Mouse (Mus musculus) neural tube, embryonic 15.5 days (tissue): ENCODE measurements around the gene Tnfrsf26. TPM values are rescaled to one million over a fixed set of nuclear protein-coding genes. Genes with fewer than 3 reads are reported as not detected.

Source experiments
- ATAC-seq: fragments of 200-750 bp; cut with Nextera tagmentation; 2 replicates; pipeline ENCODE4 v1.8.0; 2017; ENCODE audit warnings: mild to moderate bottlenecking, moderate TSS enrichment, moderate library complexity; ENCODE audit not compliant: low FRiP score
- H3K27ac ChIP-seq: fragments of 300-500 bp; sonication (generic); replicated peaks from 2 replicates; pipeline ENCODE4 v1.5.1; 2015; ENCODE audit warnings: mild to moderate bottlenecking, inconsistent platforms
- H3K27me3 ChIP-seq: fragments of 300-500 bp; sonication (generic); replicated peaks from 2 replicates; pipeline ENCODE4 v1.6.1; 2015; ENCODE audit warnings: inconsistent platforms
- H3K36me3 ChIP-seq: fragments of 300-500 bp; sonication (generic); 2 replicates; pipeline ENCODE4 v1.6.1; 2015; ENCODE audit warnings: inconsistent platforms
- H3K4me1 ChIP-seq: fragments of 300-500 bp; sonication (generic); 2 replicates; pipeline ENCODE4 v1.6.1; 2015; ENCODE audit warnings: inconsistent platforms
- H3K4me2 ChIP-seq: fragments of 300-500 bp; sonication (generic); 2 replicates; pipeline ENCODE4 v1.6.1; 2015; ENCODE audit warnings: inconsistent platforms, mild to moderate bottlenecking, moderate library complexity
- H3K4me3 ChIP-seq: fragments of 300-500 bp; sonication (generic); replicated peaks from 2 replicates; pipeline ENCODE4 v1.5.1; 2015; ENCODE audit warnings: mild to moderate bottlenecking, inconsistent platforms
- H3K9ac ChIP-seq: fragments of 300-500 bp; sonication (generic); replicated peaks from 2 replicates; pipeline ENCODE4 v1.6.1; 2015; ENCODE audit warnings: mild to moderate bottlenecking, inconsistent platforms
- H3K9me3 ChIP-seq: fragments of 300-500 bp; sonication (generic); replicated peaks from 2 replicates; pipeline ENCODE4 v1.6.1; 2016; ENCODE audit warnings: inconsistent platforms
- WGBS: fragments of 180-500 bp; shearing (Covaris S2); methylation state at CpG from one replicate; pipeline ENCODE4 v1.1.7; 2015; ENCODE audit warnings: mixed read lengths; 5-methylcytosine and 5-hydroxymethylcytosine counted together
- microRNA-seq: library from miRNA; unstranded; fragments of <30 nt; microRNA quantifications from one replicate; pipeline ENCODE4, GENCODE M21; 2017
- polyA plus RNA-seq: library from polyadenylated mRNA; unstranded; fragments of >200 nt; fragmentation: Nextera tagmentation; extraction: Ambion mirVana; gene quantifications from 2 replicates; pipeline ENCODE4 v1.2.1, GENCODE M21; 2015

Gene Tnfrsf26
- polyA plus RNA-seq, 1 experiment from 2014 or later = 0.20 TPM

GRCm38 (mm10) chr7:143592255-143592654, 36.3 kb downstream of the Tnfrsf26 start:
- 92% methylated on average over 10 of the region's 10 CpGs for WGBS
- no peaks in the 10 kb centered on the region for H3K27me3 ChIP-seq
- H3K27ac ChIP-seq = no peak overlapping the region
- ATAC-seq = no peak
- peaks cover 17% of the 10 kb centered on the region for H3K4me1 ChIP-seq
- no peaks in the 10 kb centered on the region for H3K9me3 ChIP-seq
- no peak overlapping the region for H3K4me3 ChIP-seq
- H3K36me3 ChIP-seq = peaks cover 52% of the 10 kb centered on the region
- no peak overlapping the region for H3K4me2 ChIP-seq
- H3K9ac ChIP-seq = no peak overlapping the region

GRCm38 (mm10) chr7:143588006-143588405, 40.5 kb downstream of the Tnfrsf26 start:
- Histone ChIP-seq H3K27ac (no peak overlapping the region), H3K4me3 (no peak overlapping the region), H3K27me3 (no peaks in the 10 kb centered on the region), H3K4me1 (no peaks in the 10 kb centered on the region), H3K36me3 (peaks cover 92% of the 10 kb centered on the region), H3K9me3 (no peaks in the 10 kb centered on the region), H3K9ac (no peak overlapping the region), H3K4me2 (no peak overlapping the region)
- ATAC-seq = no peak
- WGBS = 93% methylated on average over 4 of the region's 4 CpGs

- 96% methylated on average over 5 of the region's 5 CpGs for WGBS
- peaks cover 96% of the 10 kb centered on the region for H3K36me3 ChIP-seq
- no peaks in the 10 kb centered on the region for H3K27me3 ChIP-seq
Observed at GRCm38 (mm10) chr7:143587586-143587985, 40.9 kb downstream of the Tnfrsf26 start.

GRCm38 (mm10) chr7:143583956-143584355, 44.6 kb downstream of the Tnfrsf26 start:
- H3K36me3 ChIP-seq = peaks cover 84% of the 10 kb centered on the region
- no peaks in the 10 kb centered on the region for H3K9me3 ChIP-seq
- no peak overlapping the region for H3K4me3 ChIP-seq
- 42% methylated on average over 3 of the region's 3 CpGs for WGBS
- no peak overlapping the region for H3K27ac ChIP-seq
- H3K4me1 ChIP-seq = no peaks in the 10 kb centered on the region
- ATAC-seq = no peak
- no peaks in the 10 kb centered on the region for H3K27me3 ChIP-seq
- no peak overlapping the region for H3K9ac ChIP-seq
- H3K4me2 ChIP-seq = no peak overlapping the region

More at GRCm38 (mm10) chr7:143587586-143587985, 40.9 kb downstream of the Tnfrsf26 start:
- Histone ChIP-seq H3K4me1 (no peaks in the 10 kb centered on the region), H3K9ac (no peak overlapping the region), H3K9me3 (no peaks in the 10 kb centered on the region), H3K27ac (no peak overlapping the region), H3K4me3 (no peak overlapping the region), H3K4me2 (no peak overlapping the region)
- ATAC-seq = no peak

- H3K4me3 ChIP-seq = no peak overlapping the region
- H3K27ac ChIP-seq = no peak overlapping the region
- H3K4me1 ChIP-seq = no peaks in the 10 kb centered on the region
- no peak overlapping the region for H3K4me2 ChIP-seq
- no peak overlapping the region for H3K9ac ChIP-seq
- ATAC-seq = no peak
- H3K27me3 ChIP-seq = no peaks in the 10 kb centered on the region
- peaks cover 84% of the 10 kb centered on the region for H3K36me3 ChIP-seq
- H3K9me3 ChIP-seq = no peaks in the 10 kb centered on the region
- 95% methylated on average over 5 of the region's 5 CpGs for WGBS
Observed at GRCm38 (mm10) chr7:143583025-143583424, 45.5 kb downstream of the Tnfrsf26 start.

- Histone ChIP-seq H3K4me2 (no peak overlapping the region), H3K36me3 (peaks cover 89% of the 10 kb centered on the region), H3K27ac (no peak overlapping the region), H3K9ac (no peak overlapping the region), H3K9me3 (no peaks in the 10 kb centered on the region), H3K4me3 (no peak overlapping the region), H3K27me3 (no peaks in the 10 kb centered on the region), H3K4me1 (no peaks in the 10 kb centered on the region)
- 97% methylated on average over 11 of the region's 11 CpGs for WGBS
- no peak for ATAC-seq
Observed at GRCm38 (mm10) chr7:143575751-143576150, 52.8 kb downstream of the Tnfrsf26 start.

GRCm38 (mm10) chr7:143565648-143566039, 62.9 kb downstream of the Tnfrsf26 start:
- H3K4me2 ChIP-seq = no peak overlapping the region
- H3K9me3 ChIP-seq = no peaks in the 10 kb centered on the region
- H3K27ac ChIP-seq = no peak overlapping the region
- H3K36me3 ChIP-seq = peaks cover 95% of the 10 kb centered on the region
- 92% methylated on average over 3 of the region's 3 CpGs for whole genome bisulfite sequencing
- ATAC-seq = no peak
- H3K4me1 ChIP-seq = no peaks in the 10 kb centered on the region
- H3K4me3 ChIP-seq = no peak overlapping the region
- H3K27me3 ChIP-seq = no peaks in the 10 kb centered on the region
- H3K9ac ChIP-seq = no peak overlapping the region

- H3K9me3 ChIP-seq = no peaks in the 10 kb centered on the region
- 97% methylated on average over 6 of the region's 6 CpGs for WGBS
- no peak overlapping the region for H3K27ac ChIP-seq
- H3K4me2 ChIP-seq = no peak overlapping the region
- no peak overlapping the region for H3K9ac ChIP-seq
- ATAC-seq = no peak
- peaks cover 95% of the 10 kb centered on the region for H3K36me3 ChIP-seq
- H3K4me1 ChIP-seq = no peaks in the 10 kb centered on the region
- no peaks in the 10 kb centered on the region for H3K27me3 ChIP-seq
- no peak overlapping the region for H3K4me3 ChIP-seq
Observed at GRCm38 (mm10) chr7:143565015-143565647, 63.4 kb downstream of the Tnfrsf26 start.

GRCm38 (mm10) chr7:143563787-143564186, 64.7 kb downstream of the Tnfrsf26 start:
- Histone ChIP-seq H3K4me1 (no peaks in the 10 kb centered on the region), H3K4me2 (no peak overlapping the region), H3K27me3 (no peaks in the 10 kb centered on the region), H3K36me3 (peaks cover 95% of the 10 kb centered on the region), H3K27ac (no peak overlapping the region), H3K4me3 (no peak overlapping the region), H3K9ac (no peak overlapping the region), H3K9me3 (no peaks in the 10 kb centered on the region)
- ATAC-seq = no peak
- WGBS = 91% methylated on average over 5 of the region's 5 CpGs

Small RNAs within 50 kb of the gene (microRNA-seq; reads per million reads assigned to microRNA genes)
- 0.52 reads per million for gene Mir7064

Other genes starting within 250 kb of the Tnfrsf26 start
- 275 and 292 TPM in 2 replicates for gene Cdkn1c, start 167.7 kb downstream of the Tnfrsf26 start, polyA plus RNA-seq
- 0.61 and 2.0 TPM in 2 replicates for gene Slc22a18, start 155.0 kb downstream of the Tnfrsf26 start, polyA plus RNA-seq
- 1.0 and 1.3 TPM in 2 replicates for gene Phlda2, start 125.6 kb downstream of the Tnfrsf26 start, polyA plus RNA-seq
- 299 and 302 TPM in 2 replicates for gene Nap1l4, start 79.6 kb downstream of the Tnfrsf26 start, polyA plus RNA-seq
- gene Cars, start 28.6 kb downstream of the Tnfrsf26 start, polyA plus RNA-seq = 70.3 and 72.4 TPM in 2 replicates
- gene Tnfrsf22, start 20.9 kb upstream of the Tnfrsf26 start, polyA plus RNA-seq = 3.9 and 5.3 TPM in 2 replicates
- 0.93 and 1.4 TPM in 2 replicates for gene Tnfrsf23, start 57.1 kb upstream of the Tnfrsf26 start, polyA plus RNA-seq
- 37.2 and 37.5 TPM in 2 replicates for gene Osbpl5, start 128.3 kb upstream of the Tnfrsf26 start, polyA plus RNA-seq
- not detected in 2 replicates for gene Mrgprg, start 138.3 kb upstream of the Tnfrsf26 start, polyA plus RNA-seq
- 7.9 and 9.6 TPM in 2 replicates for gene Mrgpre, start 155.8 kb upstream of the Tnfrsf26 start, polyA plus RNA-seq
- gene Nadsyn1, start 194.1 kb upstream of the Tnfrsf26 start, polyA plus RNA-seq = 5.5 and 7.7 TPM in 2 replicates
- 49.8 and 53.8 TPM in 2 replicates for gene Dhcr7, start 194.4 kb upstream of the Tnfrsf26 start, polyA plus RNA-seq
- not detected in 2 replicates for gene Gm498, start 238.1 kb upstream of the Tnfrsf26 start, polyA plus RNA-seq